Mouse (Mus musculus) heart, embryonic 15.5 days (tissue): ENCODE data around the gene Igll1. TPM values are rescaled to one million over a fixed set of nuclear protein-coding genes. Genes with fewer than 3 reads are reported as not detected.
"Not testable (repeated sequence)": the region's sequence is repeated elsewhere in the genome, so short reads cannot be mapped to it uniquely, and the experiment has no call there.

Experiments used
- ATAC-seq: fragments of 200-750 bp; cut with Nextera tagmentation; replicated peaks from 2 replicates; pipeline ENCODE4 v1.8.0; 2017; ENCODE audit warnings: low read depth, moderate TSS enrichment; ENCODE audit not compliant: insufficient number of reproducible peaks, insufficient read depth, low FRiP score
- H3K27ac ChIP-seq: fragments of 300-500 bp; sonication (generic); 2 replicates; pipeline ENCODE4 v1.5.1; 2015; ENCODE audit warnings: mild to moderate bottlenecking, inconsistent platforms
- H3K27me3 ChIP-seq: fragments of 300-500 bp; sonication (generic); 2 replicates; pipeline ENCODE4 v1.6.1; 2015; ENCODE audit warnings: inconsistent platforms
- H3K36me3 ChIP-seq: fragments of 300-500 bp; sonication (generic); 2 replicates; pipeline ENCODE4 v1.6.1; 2015; ENCODE audit warnings: mild to moderate bottlenecking, inconsistent platforms
- H3K4me1 ChIP-seq: fragments of 300-500 bp; sonication (generic); replicated peaks from 2 replicates; pipeline ENCODE4 v1.6.1; 2015; ENCODE audit warnings: inconsistent platforms
- H3K4me2 ChIP-seq: fragments of 300-500 bp; sonication (generic); 2 replicates; pipeline ENCODE4 v1.6.1; 2015; ENCODE audit warnings: inconsistent platforms, mild to moderate bottlenecking, moderate library complexity
- H3K4me3 ChIP-seq: fragments of 300-500 bp; sonication (generic); 2 replicates; pipeline ENCODE4 v1.5.1; 2015; ENCODE audit warnings: mild to moderate bottlenecking, inconsistent platforms
- H3K9ac ChIP-seq: fragments of 300-500 bp; sonication (generic); 2 replicates; pipeline ENCODE4 v1.6.1; 2015; ENCODE audit warnings: mild to moderate bottlenecking, inconsistent platforms
- H3K9me3 ChIP-seq: fragments of 300-500 bp; sonication (generic); replicated peaks from 2 replicates; pipeline ENCODE4 v1.6.1; 2016; ENCODE audit warnings: inconsistent platforms
- WGBS: fragments of 180-500 bp; shearing (Covaris S2); methylation state at CpG from one replicate; pipeline ENCODE4 v1.1.7; 2015; ENCODE audit warnings: mixed read lengths; 5-methylcytosine and 5-hydroxymethylcytosine counted together
- polyA plus RNA-seq: library from polyadenylated mRNA; unstranded; fragments of >200 nt; fragmentation: Nextera tagmentation; extraction: Ambion mirVana; gene quantifications from 2 replicates; pipeline ENCODE4 v1.2.1, GENCODE M21; 2015

Gene Igll1
- polyA plus RNA-seq, 1 experiment from 2014 or later, result not detected

- Histone ChIP-seq H3K9ac (no peak overlapping the region), H3K4me2 (no peak overlapping the region), H3K4me3 (no peak overlapping the region), H3K36me3 (peaks cover 85% of the 10 kb centered on the region), H3K9me3 (no peaks in the 10 kb centered on the region), H3K27ac (no peak overlapping the region), H3K4me1 (no peaks in the 10 kb centered on the region), H3K27me3 (no peaks in the 10 kb centered on the region)
- no peak for ATAC-seq
- 84% methylated on average over 5 of the region's 5 CpGs for WGBS
These were observed 15.2 kb upstream of the Igll1 start for GRCm38 (mm10) chr16:16879025-16879424.

- H3K9ac ChIP-seq, result peak within 1 kb of the TSS; percentile 86
- peak; percentile 94 for ATAC-seq
These were observed 7.0 kb upstream of the Igll1 start, which contains the start of the genes Top3b and Vpreb1 for GRCm38 (mm10) chr16:16870617-16871331. TSS of gene Top3b (plus strand) at chr16:16870736. TSS of gene Vpreb1 (minus strand) at chr16:16870843.

GRCm38 (mm10) chr16:16870241-16870616, 6.4 kb upstream of the Igll1 start:
- Histone ChIP-seq H3K27me3 (no peaks in the 10 kb centered on the region), H3K9me3 (no peaks in the 10 kb centered on the region), H3K4me2 (peak overlapping the region; percentile 59), H3K36me3 (peaks cover 3% of the 10 kb centered on the region; the same call in 1 of the 2 replicates), H3K4me3 (peak overlapping the region; percentile 75), H3K27ac (peak overlapping the region; percentile 94), H3K4me1 (peaks cover 18% of the 10 kb centered on the region), H3K9ac (peak overlapping the region; percentile 86)
- 39% methylated on average over 7 of the region's 7 CpGs for WGBS
- no peak for ATAC-seq

More at GRCm38 (mm10) chr16:16870617-16871331, 7.0 kb upstream of the Igll1 start, which contains the start of the genes Top3b and Vpreb1:
- H3K4me1 ChIP-seq, result peaks cover 18% of the 10 kb centered on the region
- H3K9me3 ChIP-seq, result no peaks in the 10 kb centered on the region
- no peaks in the 10 kb centered on the region for H3K27me3 ChIP-seq
- H3K27ac ChIP-seq, result peak within 1 kb of the TSS; percentile 94
- H3K4me2 ChIP-seq, result peak within 1 kb of the TSS; percentile 59
- under 1% methylated on average over 49 of the region's 49 CpGs for WGBS
- peaks cover 6% of the 10 kb centered on the region for H3K36me3 ChIP-seq
- peak within 1 kb of the TSS; percentile 75 for H3K4me3 ChIP-seq

- no peaks in the 10 kb centered on the region for H3K36me3 ChIP-seq
- WGBS, result 40% methylated on average over 4 of the region's 5 CpGs
- H3K4me3 ChIP-seq, result no peak overlapping the region
- H3K27me3 ChIP-seq, result no peaks in the 10 kb centered on the region
- no peak overlapping the region for H3K4me2 ChIP-seq
- no peak overlapping the region for H3K9ac ChIP-seq
- H3K27ac ChIP-seq, result peak overlapping the region; percentile 34
- H3K9me3 ChIP-seq, result no peaks in the 10 kb centered on the region
- H3K4me1 ChIP-seq, result peaks cover 7% of the 10 kb centered on the region
- ATAC-seq, result no peak
These were observed 2.1 kb upstream of the Igll1 start for GRCm38 (mm10) chr16:16865696-16866561.

- Histone ChIP-seq H3K4me1 (peaks cover 5% of the 10 kb centered on the region), H3K9ac (no peak overlapping the region), H3K4me3 (no peak overlapping the region), H3K9me3 (no peaks in the 10 kb centered on the region), H3K36me3 (no peaks in the 10 kb centered on the region), H3K4me2 (no peak overlapping the region), H3K27me3 (no peaks in the 10 kb centered on the region), H3K27ac (no peak overlapping the region)
- no peak for ATAC-seq
These were observed 1.4 kb upstream of the Igll1 start for GRCm38 (mm10) chr16:16865217-16865616.

GRCm38 (mm10) chr16:16862288-16862687, 1.5 kb downstream of the Igll1 start:
- H3K9ac ChIP-seq, result no peak overlapping the region
- peaks cover 3% of the 10 kb centered on the region; the same call in 1 of the 2 replicates for H3K4me1 ChIP-seq
- no peak overlapping the region for H3K4me2 ChIP-seq
- H3K27ac ChIP-seq, result no peak overlapping the region
- H3K4me3 ChIP-seq, result no peak overlapping the region
- WGBS, result 63% methylated on average over 3 of the region's 3 CpGs
- no peaks in the 10 kb centered on the region for H3K9me3 ChIP-seq
- no peaks in the 10 kb centered on the region for H3K36me3 ChIP-seq
- no peak for ATAC-seq
- H3K27me3 ChIP-seq, result no peaks in the 10 kb centered on the region

GRCm38 (mm10) chr16:16856731-16857476, 6.9 kb downstream of the Igll1 start:
- H3K4me3 ChIP-seq, result no peak overlapping the region
- H3K9me3 ChIP-seq, result no peaks in the 10 kb centered on the region
- no peak overlapping the region for H3K9ac ChIP-seq
- no peaks in the 10 kb centered on the region for H3K4me1 ChIP-seq
- no peaks in the 10 kb centered on the region for H3K27me3 ChIP-seq
- H3K4me2 ChIP-seq, result no peak overlapping the region
- ATAC-seq, result no peak
- 66% methylated on average over 13 of the region's 13 CpGs for WGBS
- no peak overlapping the region for H3K27ac ChIP-seq
- no peaks in the 10 kb centered on the region for H3K36me3 ChIP-seq

- H3K9ac ChIP-seq, H3K36me3 ChIP-seq, H3K4me3 ChIP-seq, ATAC-seq, H3K27ac ChIP-seq, H3K9me3 ChIP-seq, H3K27me3 ChIP-seq, H3K4me1 ChIP-seq, H3K4me2 ChIP-seq: not testable (repeated sequence)
- 81% methylated on average over 9 of the region's 9 CpGs for WGBS
These were observed 7.7 kb downstream of the Igll1 start for GRCm38 (mm10) chr16:16856054-16856453.

GRCm38 (mm10) chr16:16855541-16855940, 8.2 kb downstream of the Igll1 start:
- Histone ChIP-seq H3K4me2 (no peak overlapping the region), H3K9ac (no peak overlapping the region), H3K27ac (no peak overlapping the region), H3K27me3 (no peaks in the 10 kb centered on the region), H3K36me3 (no peaks in the 10 kb centered on the region), H3K4me3 (no peak overlapping the region), H3K9me3 (no peaks in the 10 kb centered on the region), H3K4me1 (no peaks in the 10 kb centered on the region)
- 93% methylated on average over 1 of the region's 1 CpGs for WGBS
- no peak for ATAC-seq

GRCm38 (mm10) chr16:16854836-16855235, 8.9 kb downstream of the Igll1 start:
- H3K4me3 ChIP-seq, result no peak overlapping the region
- H3K27ac ChIP-seq, result no peak overlapping the region
- no peak for ATAC-seq
- H3K9ac ChIP-seq, result no peak overlapping the region
- no peaks in the 10 kb centered on the region for H3K27me3 ChIP-seq
- 26% methylated on average over 6 of the region's 6 CpGs for WGBS
- no peaks in the 10 kb centered on the region for H3K9me3 ChIP-seq
- H3K36me3 ChIP-seq, result no peaks in the 10 kb centered on the region
- H3K4me2 ChIP-seq, result no peak overlapping the region
- H3K4me1 ChIP-seq, result no peaks in the 10 kb centered on the region

- ATAC-seq, result no peak
- Histone ChIP-seq H3K9me3 (no peaks in the 10 kb centered on the region), H3K4me1 (no peaks in the 10 kb centered on the region), H3K4me2 (no peak overlapping the region), H3K27me3 (no peaks in the 10 kb centered on the region), H3K36me3 (no peaks in the 10 kb centered on the region), H3K9ac (no peak overlapping the region), H3K27ac (no peak overlapping the region), H3K4me3 (no peak overlapping the region)
- 79% methylated on average over 3 of the region's 3 CpGs for WGBS
These were observed 11.4 kb downstream of the Igll1 start for GRCm38 (mm10) chr16:16852411-16852810.
